Comparison of ENCODE assay signal across 24 mouse cellular contexts in the genomic region with DNA sequence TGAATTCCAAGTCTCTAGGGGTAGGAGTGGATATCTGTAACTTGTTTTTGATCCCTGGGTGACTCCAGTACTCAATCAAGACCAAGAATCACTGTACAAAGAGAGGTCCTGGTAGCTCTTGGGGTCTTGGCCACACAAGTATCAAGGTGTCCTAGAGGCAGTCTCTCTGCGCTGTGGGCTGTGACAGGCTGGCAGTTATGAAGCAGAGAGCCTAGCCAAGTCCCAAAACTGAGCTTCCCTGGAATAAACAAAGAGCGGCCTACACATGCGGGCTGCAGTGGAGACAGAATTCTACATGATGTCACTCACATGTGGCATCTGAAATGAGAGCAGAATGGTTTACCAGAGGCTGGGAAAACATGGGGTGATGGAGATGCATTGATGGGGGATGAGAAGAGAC.
A peak's percentile ranks its signal among the peaks of the same experiment; 100 is the strongest.
DNase-seq lines count a peak whose midpoint lies in the region; ATAC-seq and TF ChIP-seq lines count a peak whose summit lies in the region.
"Had no signal": no experiment of that assay in that cellular context is flagged by ENCODE, and none has a peak within 500 bp of the region (broad histone marks: within the 10 kb centered on the region; RNA-seq: fewer than 3 reads in every experiment).

No protein-coding gene starts in this region.

- no peak for TF ChIP-seq POLR2A in olfactory bulb, adult 2 months (IDR thresholded peaks at IDR 0.05; ENCODE audit: insufficient read depth, low read depth, low read length)

- no peak overlapping the region for H3K4me2 ChIP-seq in midbrain, embryonic 11.5 days
- no peak overlapping the region for H3K4me2 ChIP-seq in midbrain, embryonic 15.5 days
- H3K4me2 ChIP-seq: forebrain, embryonic 12.5 days; forebrain, embryonic 15.5 days; heart, embryonic 12.5 days; heart, embryonic 15.5 days; hindbrain, embryonic 14.5 days had no signal

- ATAC-seq in midbrain, embryonic 11.5 days (ENCODE audit: low FRiP score) = no peak
- no peak for ATAC-seq in midbrain, embryonic 15.5 days (replicated peaks)
- ATAC-seq: CD4-positive, CD25-positive, alpha-beta regulatory T cell, adult 4 months; forebrain, embryonic 15.5 days; hindbrain, postnatal 0 days; inflammation-experienced regulatory T-cells, adult 6 months had no signal

- WGBS in midbrain, embryonic 11.5 days = 95% methylated on average over 3 of the region's 3 CpGs
- WGBS in midbrain, embryonic 15.5 days = 94% methylated on average over 3 of the region's 3 CpGs
- 77% methylated on average over 3 of the region's 3 CpGs for WGBS in olfactory bulb, adult 2 months

- no peak overlapping the region for H3K9ac ChIP-seq in midbrain, embryonic 11.5 days (ENCODE audit: low read length)
- H3K9ac ChIP-seq in midbrain, embryonic 15.5 days = no peak overlapping the region
- H3K9ac ChIP-seq: forebrain, embryonic 12.5 days; forebrain, embryonic 15.5 days; heart, embryonic 12.5 days; heart, embryonic 15.5 days; hindbrain, embryonic 14.5 days had no signal

- no peak overlapping the region for H3K27ac ChIP-seq in midbrain, embryonic 11.5 days (ENCODE audit: low read depth, low read length)
- H3K27ac ChIP-seq in midbrain, embryonic 15.5 days = no peak overlapping the region
- H3K27ac ChIP-seq in olfactory bulb, adult 2 months (ENCODE audit: insufficient read depth, low read depth, low read length) = peak overlapping the region; percentile 70
- H3K27ac ChIP-seq: forebrain, embryonic 12.5 days; forebrain, embryonic 15.5 days; gastrocnemius, adult 2 months; heart, embryonic 15.5 days; hindbrain, embryonic 14.5 days; hindbrain, postnatal 0 days had no signal

- H3K27me3 ChIP-seq in midbrain, embryonic 11.5 days (ENCODE audit: control insufficient read depth, insufficient read depth, low read length) = no peaks in the 10 kb centered on the region
- H3K27me3 ChIP-seq in midbrain, embryonic 15.5 days (replicated peaks) = no peaks in the 10 kb centered on the region
- H3K27me3 ChIP-seq: forebrain, embryonic 12.5 days; forebrain, embryonic 15.5 days; heart, embryonic 12.5 days; heart, embryonic 15.5 days had no signal

- 0 out of 2 replicates have a peak, but pooled peaks cover 2% of the 10 kb centered on the region for H3K4me1 ChIP-seq in midbrain, embryonic 11.5 days (ENCODE audit: control insufficient read depth, insufficient read depth, low read length)
- H3K4me1 ChIP-seq in midbrain, embryonic 15.5 days = peaks cover 7% of the 10 kb centered on the region; the same call in 1 of the 2 replicates
- H3K4me1 ChIP-seq in olfactory bulb, adult 2 months (ENCODE audit: control insufficient read depth, insufficient read depth, low read length) = peaks cover 41% of the 10 kb centered on the region

- H3K4me3 ChIP-seq in midbrain, embryonic 11.5 days (ENCODE audit: low read depth, low read length) = no peak overlapping the region
- H3K4me3 ChIP-seq in midbrain, embryonic 15.5 days = no peak overlapping the region
- no peak overlapping the region for H3K4me3 ChIP-seq in olfactory bulb, adult 2 months (ENCODE audit: insufficient read depth, low read depth, low read length)
- H3K4me3 ChIP-seq: forebrain, embryonic 12.5 days; forebrain, embryonic 15.5 days; gastrocnemius, adult 2 months; heart, embryonic 12.5 days; heart, embryonic 15.5 days had no signal

- no peaks in the 10 kb centered on the region for H3K9me3 ChIP-seq in midbrain, embryonic 11.5 days (ENCODE audit: control insufficient read depth, low read length)
- H3K9me3 ChIP-seq in midbrain, embryonic 15.5 days = no peaks in the 10 kb centered on the region
- H3K9me3 ChIP-seq: forebrain, embryonic 12.5 days; forebrain, embryonic 15.5 days; heart, embryonic 12.5 days; heart, embryonic 15.5 days had no signal

- peak; percentile 63 for DNase-seq in heart, adult 11 months
- no peak for DNase-seq in heart, postnatal 4 days
- peak; percentile 68 for DNase-seq in midbrain, embryonic 11.5 days (ENCODE audit: low spot score, missing footprints)
- no peak for DNase-seq in cerebellum, adult 11-12 months
- DNase-seq: adrenal gland, adult 2 months; adrenal gland, postnatal 14 days; cerebellum, adult 18-20 months; cerebellum, adult 9-10 months; cerebellum, postnatal 14 days; gastrocnemius, adult 2 months; gastrocnemius, postnatal 14 days; heart, adult 18-20 months; heart, postnatal 10 days; heart, postnatal 36 days had no signal

- no peaks in the 10 kb centered on the region for H3K36me3 ChIP-seq in midbrain, embryonic 11.5 days (ENCODE audit: control insufficient read depth, insufficient read depth, low read length)
- H3K36me3 ChIP-seq in midbrain, embryonic 15.5 days (replicated peaks) = no peaks in the 10 kb centered on the region
- H3K36me3 ChIP-seq: forebrain, embryonic 12.5 days; forebrain, embryonic 15.5 days; heart, embryonic 12.5 days; heart, embryonic 15.5 days had no signal

- no peak for TF ChIP-seq CTCF in olfactory bulb, adult 2 months (IDR thresholded peaks at IDR 0.05; ENCODE audit: insufficient read depth, low read depth, low read length)

Comparison
In these comparisons a context has a peak if more than half of its experiments do, and no peak if none do; other contexts are left out.
1. DNase-seq: peak in heart, adult 11 months (single experiment) and midbrain, embryonic 11.5 days (single experiment); none in heart, postnatal 4 days (single experiment) and cerebellum, adult 11-12 months (single experiment).